Mouse (Mus musculus) splenic B cell, adult 2 months (primary cell): ENCODE data around the gene Pak7.
"Not testable (repeated sequence)": the region's sequence is repeated elsewhere in the genome, so short reads cannot be mapped to it uniquely, and the experiment has no call there.

Experiments used
- DNase-seq: peaks from one replicate; pipeline ENCODE4 v3.0.0-alpha.2; 2011; ENCODE audit warnings: low read depth, low spot score
- H3K27me3 ChIP-seq: 2 replicates; pipeline ENCODE4 v1.6.1; 2012; ENCODE audit warnings: mild to moderate bottlenecking, low read length, moderate library complexity, mixed read lengths; ENCODE audit not compliant: control insufficient read depth, poor library complexity, insufficient read depth, severe bottlenecking
- H3K36me3 ChIP-seq: 2 replicates; pipeline ENCODE4 v1.6.1; 2012; ENCODE audit warnings: mild to moderate bottlenecking, low read length, moderate library complexity, mixed read lengths; ENCODE audit not compliant: control insufficient read depth, poor library complexity, insufficient read depth, severe bottlenecking

The Pak7 gene

GRCm38 (mm10) chr2:136387181-136388131 lies at the start of gene Pak7:
Gene Pak7, minus strand, starts transcription at chr2:136387967.
- no peak for DNase-seq

GRCm38 (mm10) chr2:136425561-136425960 lies 37.8 kb upstream of the Pak7 start:
- Histone ChIP-seq H3K27me3 (no peaks in the 10 kb centered on the region), H3K36me3 (no peaks in the 10 kb centered on the region)
- no peak for DNase-seq

More at GRCm38 (mm10) chr2:136387181-136388131, at the start of gene Pak7:
- Histone ChIP-seq H3K36me3 (no peaks in the 10 kb centered on the region), H3K27me3 (no peaks in the 10 kb centered on the region)

- no peaks in the 10 kb centered on the region for H3K27me3 ChIP-seq
- DNase-seq: no peak
Observed at GRCm38 (mm10) chr2:136419543-136419942, 31.8 kb upstream of the Pak7 start.

GRCm38 (mm10) chr2:136416381-136416780 lies 28.6 kb upstream of the Pak7 start:
- Histone ChIP-seq H3K36me3 (no peaks in the 10 kb centered on the region), H3K27me3 (no peaks in the 10 kb centered on the region)
- no peak for DNase-seq

More at GRCm38 (mm10) chr2:136419543-136419942, 31.8 kb upstream of the Pak7 start:
- no peaks in the 10 kb centered on the region for H3K36me3 ChIP-seq

GRCm38 (mm10) chr2:136402587-136402986 lies 14.8 kb upstream of the Pak7 start:
- DNase-seq: no peak
- Histone ChIP-seq H3K27me3 (no peaks in the 10 kb centered on the region), H3K36me3 (no peaks in the 10 kb centered on the region)

GRCm38 (mm10) chr2:136375318-136375717 lies 12.4 kb downstream of the Pak7 start:
- Histone ChIP-seq H3K27me3 (no peaks in the 10 kb centered on the region), H3K36me3 (no peaks in the 10 kb centered on the region)

GRCm38 (mm10) chr2:136372361-136372760 lies 15.4 kb downstream of the Pak7 start:
- Histone ChIP-seq H3K27me3 (no peaks in the 10 kb centered on the region), H3K36me3 (no peaks in the 10 kb centered on the region)
- no peak for DNase-seq

More at GRCm38 (mm10) chr2:136375318-136375717, 12.4 kb downstream of the Pak7 start:
- DNase-seq: no peak

- DNase-seq: no peak
- H3K36me3 ChIP-seq: no peaks in the 10 kb centered on the region
- H3K27me3 ChIP-seq: no peaks in the 10 kb centered on the region
Observed at GRCm38 (mm10) chr2:136351393-136352096, 36.2 kb downstream of the Pak7 start.

- Histone ChIP-seq H3K36me3 (no peaks in the 10 kb centered on the region), H3K27me3 (no peaks in the 10 kb centered on the region)
- DNase-seq: no peak
Observed at GRCm38 (mm10) chr2:136350459-136350858, 37.3 kb downstream of the Pak7 start.

- Histone ChIP-seq H3K27me3 (no peaks in the 10 kb centered on the region), H3K36me3 (no peaks in the 10 kb centered on the region)
- no peak for DNase-seq
Observed at GRCm38 (mm10) chr2:136349671-136350275, 38.0 kb downstream of the Pak7 start.

GRCm38 (mm10) chr2:136344240-136344780 lies 43.5 kb downstream of the Pak7 start:
- DNase-seq, H3K27me3 ChIP-seq, H3K36me3 ChIP-seq: not testable (repeated sequence)

- no peak for DNase-seq
- no peaks in the 10 kb centered on the region for H3K27me3 ChIP-seq
- H3K36me3 ChIP-seq: no peaks in the 10 kb centered on the region
Observed at GRCm38 (mm10) chr2:136329974-136330373, 57.8 kb downstream of the Pak7 start.

GRCm38 (mm10) chr2:136325646-136326045 lies 62.1 kb downstream of the Pak7 start:
- H3K36me3 ChIP-seq: no peaks in the 10 kb centered on the region
- no peaks in the 10 kb centered on the region for H3K27me3 ChIP-seq
- DNase-seq: no peak

- Histone ChIP-seq H3K27me3 (no peaks in the 10 kb centered on the region), H3K36me3 (no peaks in the 10 kb centered on the region)
- DNase-seq: no peak
Observed at GRCm38 (mm10) chr2:136309313-136309712, 78.5 kb downstream of the Pak7 start.
